8 mouse cellular contexts compared by ENCODE assay signal in the genomic region with DNA sequence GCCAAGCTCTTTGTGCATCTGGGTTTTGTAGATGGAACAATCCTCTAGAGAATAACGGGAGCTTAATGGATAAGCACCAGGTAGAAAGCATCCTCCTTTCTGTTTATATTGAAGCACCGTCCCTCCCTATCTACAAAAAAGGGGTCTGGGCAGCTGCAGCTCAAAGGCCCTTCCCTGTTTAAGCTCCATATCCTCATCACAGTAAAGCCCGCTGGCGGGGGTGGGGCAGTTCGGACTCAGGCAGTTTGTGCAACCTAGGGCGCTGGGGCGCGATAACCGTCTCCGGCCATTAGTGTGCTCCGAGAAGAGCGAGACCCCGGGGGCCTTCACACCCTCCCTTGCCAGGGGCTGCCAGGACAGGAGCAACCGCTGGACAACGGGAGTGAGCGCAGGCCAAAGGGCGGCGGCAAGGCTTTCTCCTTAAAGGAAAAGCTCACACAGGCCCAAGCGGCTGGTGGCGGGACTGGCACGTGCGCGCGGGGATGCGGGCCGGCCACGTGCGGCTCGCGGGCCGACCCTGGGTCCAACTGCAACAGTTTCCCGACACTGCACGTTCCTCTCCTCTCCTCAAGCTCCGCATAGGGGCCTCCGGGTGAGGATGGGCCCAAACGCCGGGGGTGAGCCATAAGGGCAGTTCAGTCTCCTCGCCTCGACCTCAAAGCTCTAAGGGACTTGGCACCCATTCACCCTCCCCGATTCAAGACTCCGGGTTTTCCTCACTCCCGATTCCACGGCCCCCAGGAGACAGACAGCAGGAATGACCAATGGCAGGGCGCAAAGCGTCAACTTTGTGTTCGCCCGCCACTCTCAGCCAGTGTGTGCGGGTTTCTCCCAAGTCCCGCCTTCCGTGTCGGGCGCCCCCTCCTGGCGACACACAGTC. TPM values are rescaled to one million over a fixed set of nuclear protein-coding genes. Genes with fewer than 3 reads are reported as not detected.
A peak's percentile ranks its signal among the peaks of the same experiment; 100 is the strongest.
DNase-seq lines count a peak whose midpoint lies in the region; ATAC-seq and TF ChIP-seq lines count a peak whose summit lies in the region.

No protein-coding gene starts in this region.

- H3K4me1 ChIP-seq in embryonic facial prominence, embryonic 14.5 days (ENCODE audit: control insufficient read depth, insufficient read depth, low read length): peaks cover 32% of the 10 kb centered on the region
- H3K4me1 ChIP-seq in heart, adult 2 months (ENCODE audit: control insufficient read depth, insufficient read depth, low read length): peaks cover 5% of the 10 kb centered on the region; the same call in 1 of the 2 replicates
- H3K4me1 ChIP-seq in limb, embryonic 13.5 days: peaks cover 42% of the 10 kb centered on the region
- H3K4me1 ChIP-seq in midbrain, embryonic 16.5 days (ENCODE audit: control insufficient read depth, insufficient read depth, low read length): peaks cover 18% of the 10 kb centered on the region

- WGBS in embryonic facial prominence, embryonic 14.5 days: 2% methylated on average over 51 of the region's 53 CpGs
- WGBS in heart, adult 2 months: 8% methylated on average over 53 of the region's 53 CpGs
- WGBS in limb, embryonic 13.5 days: 1% methylated on average over 53 of the region's 53 CpGs
- WGBS in midbrain, embryonic 16.5 days: under 1% methylated on average over 53 of the region's 53 CpGs

- peaks cover 12% of the 10 kb centered on the region for H3K36me3 ChIP-seq in embryonic facial prominence, embryonic 14.5 days (ENCODE audit: control insufficient read depth, insufficient read depth, low read length)
- H3K36me3 ChIP-seq in heart, adult 2 months (ENCODE audit: control insufficient read depth, insufficient read depth, low read length): no peaks in the 10 kb centered on the region
- peaks cover 13% of the 10 kb centered on the region for H3K36me3 ChIP-seq in limb, embryonic 13.5 days
- no peaks in the 10 kb centered on the region for H3K36me3 ChIP-seq in midbrain, embryonic 16.5 days (ENCODE audit: control insufficient read depth, insufficient read depth, low read length)

- no peak; the same call in 1 of the 2 replicates for TF ChIP-seq CTCF in heart, adult 2 months (IDR thresholded peaks at IDR 0.05)

- H3K79me2 ChIP-seq in heart, adult 2 months (replicated peaks; ENCODE audit: control insufficient read depth, insufficient read depth, low read length): peaks cover 2% of the 10 kb centered on the region

- peak overlapping the region; percentile 94 for H3K4me2 ChIP-seq in embryonic facial prominence, embryonic 14.5 days (ENCODE audit: low read depth, low read length)
- H3K4me2 ChIP-seq in limb, embryonic 13.5 days (replicated peaks): peak overlapping the region; percentile 93
- peak overlapping the region; percentile 96 for H3K4me2 ChIP-seq in midbrain, embryonic 16.5 days (ENCODE audit: low read length)

- peak; percentile 66 for TF ChIP-seq POLR2A in heart, adult 2 months (IDR thresholded peaks at IDR 0.05; ENCODE audit: insufficient read depth, low read depth, low read length)

- H3K27me3 ChIP-seq in embryonic facial prominence, embryonic 14.5 days (replicated peaks; ENCODE audit: control insufficient read depth, insufficient read depth, low read length): no peaks in the 10 kb centered on the region
- no peaks in the 10 kb centered on the region for H3K27me3 ChIP-seq in heart, adult 2 months (ENCODE audit: control insufficient read depth, insufficient read depth, low read length)
- H3K27me3 ChIP-seq in limb, embryonic 13.5 days: no peaks in the 10 kb centered on the region
- no peaks in the 10 kb centered on the region for H3K27me3 ChIP-seq in midbrain, embryonic 16.5 days (ENCODE audit: control insufficient read depth, insufficient read depth, low read depth, low read length)

- ATAC-seq in embryonic facial prominence, embryonic 14.5 days (ENCODE audit: low read depth): peak; percentile 77
- ATAC-seq in limb, embryonic 13.5 days (ENCODE audit: low FRiP score, low read depth): peak; percentile 75
- peak; percentile 81 for ATAC-seq in midbrain, embryonic 16.5 days

- H3K27ac ChIP-seq in embryonic facial prominence, embryonic 14.5 days (replicated peaks; ENCODE audit: low read depth, low read length): peak overlapping the region; percentile 100
- peak overlapping the region; percentile 100 for H3K27ac ChIP-seq in heart, adult 2 months
- peak overlapping the region; percentile 100 for H3K27ac ChIP-seq in limb, embryonic 13.5 days
- H3K27ac ChIP-seq in midbrain, embryonic 16.5 days (ENCODE audit: low read length): peak overlapping the region; percentile 100

- intact Hi-C loops in heart, adult 2 months (cut with DNase I): loop anchor here (1.0 kb wide), 3 partner anchors 38 to 91 kb away; no protein-coding TSS in a partner anchor

- peak overlapping the region; percentile 90 for H3K9ac ChIP-seq in embryonic facial prominence, embryonic 14.5 days (ENCODE audit: low read depth, low read length)
- H3K9ac ChIP-seq in heart, adult 2 months (ENCODE audit: low read depth, low read length): peak overlapping the region; percentile 93
- H3K9ac ChIP-seq in limb, embryonic 13.5 days: peak overlapping the region; percentile 96
- H3K9ac ChIP-seq in midbrain, embryonic 16.5 days (ENCODE audit: low read depth, low read length): peak overlapping the region; percentile 90

- TF ChIP-seq EP300 in heart, adult 2 months (IDR thresholded peaks at IDR 0.05; ENCODE audit: insufficient read depth, low read depth, low read length): no peak

- peak; percentile 97 for DNase-seq in 3T3-L1 (ENCODE audit: low read depth, low spot score)
- peak; percentile 97 to 100 for DNase-seq in adrenal gland, postnatal 4 days (ENCODE audit: low spot score in 2 of 2)
- DNase-seq in embryonic facial prominence, embryonic 14.5 days (ENCODE audit: low spot score): peak; percentile 99
- peak; percentile 99 for DNase-seq in heart, adult 2 months
- peak; percentile 99 to 100 for DNase-seq in kidney, adult 8-10 months
- DNase-seq in spleen, postnatal 14 days (ENCODE audit: low spot score in 2 of 2): peak; percentile 99

- peak overlapping the region; percentile 99 for H3K4me3 ChIP-seq in embryonic facial prominence, embryonic 14.5 days (ENCODE audit: low read depth, low read length)
- H3K4me3 ChIP-seq in heart, adult 2 months: peak overlapping the region; percentile 91
- peak overlapping the region; percentile 96 for H3K4me3 ChIP-seq in limb, embryonic 13.5 days
- H3K4me3 ChIP-seq in midbrain, embryonic 16.5 days (ENCODE audit: low read depth, low read length): peak overlapping the region; percentile 99

- no peaks in the 10 kb centered on the region for H3K9me3 ChIP-seq in embryonic facial prominence, embryonic 14.5 days (ENCODE audit: control insufficient read depth, low read length)
- H3K9me3 ChIP-seq in limb, embryonic 13.5 days: no peaks in the 10 kb centered on the region
- no peaks in the 10 kb centered on the region for H3K9me3 ChIP-seq in midbrain, embryonic 16.5 days (replicated peaks; ENCODE audit: control insufficient read depth, low read length, poor library complexity, severe bottlenecking)

RNA-seq across cellular contexts. Expression of a gene that starts 1.7 kb away (rescaled TPM):
- total RNA-seq in adrenal gland, postnatal 4 days (2021): 1,000 to 10,000 TPM; 1,215 to 1,376 TPM
- polyA plus RNA-seq in embryonic facial prominence, embryonic 14.5 days (2014; fragmentation: Nextera tagmentation; extraction: Ambion mirVana): 1,814 and 2,055 TPM in 2 replicates
- total RNA-seq in heart, adult 2 months (2021): 100 to 1,000 TPM; 200 to 227 TPM
- 169 and 177 TPM in 2 replicates for polyA plus RNA-seq in heart, adult 2 months (2012; rRNA removed)
- 2,828 and 3,051 TPM in 2 replicates for polyA plus RNA-seq in limb, embryonic 13.5 days (2015; fragmentation: Nextera tagmentation; extraction: Ambion mirVana)
- 1,375 and 1,671 TPM in 2 replicates for polyA plus RNA-seq in midbrain, embryonic 16.5 days (2015; fragmentation: Nextera tagmentation; extraction: Ambion mirVana)

RNA-seq across cellular contexts. Expression of a gene that starts 57.6 kb away (rescaled TPM):
- total RNA-seq in adrenal gland, postnatal 4 days (2021): 10 to 100 TPM; 35.8 to 35.9 TPM
- polyA plus RNA-seq in embryonic facial prominence, embryonic 14.5 days (2014; fragmentation: Nextera tagmentation; extraction: Ambion mirVana): 55.8 and 59.2 TPM in 2 replicates
- total RNA-seq in heart, adult 2 months (2021): 10 to 100 TPM; 40.4 to 47.6 TPM
- polyA plus RNA-seq in heart, adult 2 months (2012; rRNA removed): 27.9 and 39.2 TPM in 2 replicates
- polyA plus RNA-seq in limb, embryonic 13.5 days (2015; fragmentation: Nextera tagmentation; extraction: Ambion mirVana): 74.2 and 75.8 TPM in 2 replicates
- polyA plus RNA-seq in midbrain, embryonic 16.5 days (2015; fragmentation: Nextera tagmentation; extraction: Ambion mirVana): 105 and 109 TPM in 2 replicates

RNA-seq across cellular contexts. Expression of a gene that starts 57.8 kb away (rescaled TPM):
- 10 to 100 TPM; 22.2 to 24.2 TPM for total RNA-seq in adrenal gland, postnatal 4 days (2021)
- polyA plus RNA-seq in embryonic facial prominence, embryonic 14.5 days (2014; fragmentation: Nextera tagmentation; extraction: Ambion mirVana): 31.3 and 34.9 TPM in 2 replicates
- 10 to 100 TPM; 11.2 to 12.0 TPM for total RNA-seq in heart, adult 2 months (2021)
- polyA plus RNA-seq in heart, adult 2 months (2012; rRNA removed): 18.2 and 22.4 TPM in 2 replicates
- polyA plus RNA-seq in limb, embryonic 13.5 days (2015; fragmentation: Nextera tagmentation; extraction: Ambion mirVana): 52.9 and 53.3 TPM in 2 replicates
- 63.0 and 64.9 TPM in 2 replicates for polyA plus RNA-seq in midbrain, embryonic 16.5 days (2015; fragmentation: Nextera tagmentation; extraction: Ambion mirVana)

Comparison
In these comparisons a context has a peak if more than half of its experiments do, and no peak if none do; other contexts are left out.
1. Peak in every context shown above with its lines: DNase-seq, ATAC-seq, H3K4me3 ChIP-seq and H3K27ac ChIP-seq.